Mouse (Mus musculus) heart, postnatal 10 days (tissue): ENCODE results near the gene Rcc2. TPM values are rescaled to one million over a fixed set of nuclear protein-coding genes. Genes with fewer than 3 reads are reported as not detected.

Experiments used
- DNase-seq, 2 experiments: peaks; one replicate each; pipeline ENCODE4 v3.0.0; 2021
- intact Hi-C: fragments of 180-260 bp; cut with DNase I; formaldehyde crosslinking; loops from one replicate; pipeline ENCODE4 v1.15.1; 2025
- total RNA-seq, 2 experiments: library from RNA; stranded (reverse); gene quantifications; 2 replicates each; pipeline ENCODE4 v1.2.3; 2021

Gene Rcc2
- total RNA-seq, 2 experiments from 2014 or later, result 31.8 to 36.0 TPM

GRCm38 (mm10) chr4:140707615-140708014, 7.3 kb downstream of the Rcc2 start:
- intact Hi-C loops, result no loop called here
- DNase-seq, result no peak

GRCm38 (mm10) chr4:140708297-140708927, 8.1 kb downstream of the Rcc2 start:
- intact Hi-C loops, result no loop called here
- DNase-seq, result no peak

- intact Hi-C loops, result no loop called here
- DNase-seq, result no peak
These were observed 8.8 kb downstream of the Rcc2 start for GRCm38 (mm10) chr4:140709111-140709510.

GRCm38 (mm10) chr4:140709617-140710016, 9.3 kb downstream of the Rcc2 start:
- intact Hi-C loops, result no loop called here
- DNase-seq, result no peak

GRCm38 (mm10) chr4:140710781-140711180, 10.4 kb downstream of the Rcc2 start:
- intact Hi-C loops, result no loop called here

GRCm38 (mm10) chr4:140711360-140711759, 11.0 kb downstream of the Rcc2 start:
- DNase-seq, result peak; percentile 43 to 56
- intact Hi-C loops, result no loop called here

More at GRCm38 (mm10) chr4:140710781-140711180, 10.4 kb downstream of the Rcc2 start:
- DNase-seq, result no peak

- intact Hi-C loops, result loop anchor here (1.0 to 2.0 kb wide), 2 partner anchors 34 to 121 kb away; no protein-coding TSS in a partner anchor
- peak; percentile 98 for DNase-seq
These were observed 13.4 kb downstream of the Rcc2 start for GRCm38 (mm10) chr4:140713480-140714365.

- intact Hi-C loops, result loop anchor here (2.0 kb wide), 1 partner anchor 122 kb away; no protein-coding TSS in a partner anchor
These were observed 14.2 kb downstream of the Rcc2 start for GRCm38 (mm10) chr4:140714586-140714985.

GRCm38 (mm10) chr4:140716994-140717393, 16.7 kb downstream of the Rcc2 start:
- intact Hi-C loops, result no loop called here
- no peak for DNase-seq

More at GRCm38 (mm10) chr4:140714586-140714985, 14.2 kb downstream of the Rcc2 start:
- no peak for DNase-seq

GRCm38 (mm10) chr4:140718436-140718835, 18.1 kb downstream of the Rcc2 start:
- DNase-seq, result no peak
- intact Hi-C loops, result no loop called here

- intact Hi-C loops, result loop anchor here (5.0 kb wide), 1 partner anchor 237 kb away; no protein-coding TSS in a partner anchor
- no peak for DNase-seq
These were observed 19.8 kb downstream of the Rcc2 start for GRCm38 (mm10) chr4:140720091-140720490.

- intact Hi-C loops, result loop anchor here (5.0 kb wide), 1 partner anchor 235 kb away; no protein-coding TSS in a partner anchor
- no peak for DNase-seq
These were observed 21.7 kb downstream of the Rcc2 start for GRCm38 (mm10) chr4:140721968-140722490.

- intact Hi-C loops, result loop anchor here (5.0 kb wide), 1 partner anchor 235 kb away; no protein-coding TSS in a partner anchor
- no peak for DNase-seq
These were observed 22.4 kb downstream of the Rcc2 start for GRCm38 (mm10) chr4:140722710-140723109.

GRCm38 (mm10) chr4:140723192-140723591, 22.9 kb downstream of the Rcc2 start:
- intact Hi-C loops, result loop anchor here (5.0 kb wide), 1 partner anchor 234 kb away; no protein-coding TSS in a partner anchor

GRCm38 (mm10) chr4:140723801-140724200, 23.5 kb downstream of the Rcc2 start:
- intact Hi-C loops, result loop anchor here (1.0 to 5.0 kb wide), 2 partner anchors 178 to 234 kb away; no protein-coding TSS in a partner anchor

More at GRCm38 (mm10) chr4:140723192-140723591, 22.9 kb downstream of the Rcc2 start:
- DNase-seq, result no peak

GRCm38 (mm10) chr4:140724739-140725138, 24.4 kb downstream of the Rcc2 start:
- DNase-seq, result no peak
- intact Hi-C loops, result loop anchor here (1.0 to 5.0 kb wide), 2 partner anchors 178 to 233 kb away; no protein-coding TSS in a partner anchor

More at GRCm38 (mm10) chr4:140723801-140724200, 23.5 kb downstream of the Rcc2 start:
- DNase-seq, result peak; percentile 37 to 66

GRCm38 (mm10) chr4:140726907-140727306, 26.6 kb downstream of the Rcc2 start:
- DNase-seq, result no peak
- intact Hi-C loops, result no loop called here

GRCm38 (mm10) chr4:140731654-140732053, 31.3 kb downstream of the Rcc2 start:
- intact Hi-C loops, result no loop called here
- DNase-seq, result no peak

- intact Hi-C loops, result no loop called here
- no peak for DNase-seq
These were observed 32.5 kb downstream of the Rcc2 start for GRCm38 (mm10) chr4:140732871-140733270.

GRCm38 (mm10) chr4:140740655-140741054, 40.3 kb downstream of the Rcc2 start:
- intact Hi-C loops, result no loop called here
- no peak for DNase-seq

GRCm38 (mm10) chr4:140741401-140741800, 41.1 kb downstream of the Rcc2 start:
- no peak for DNase-seq
- intact Hi-C loops, result no loop called here
